In genomic region chr1:24240039-24240691, GRCm38 (mm10) we compare ENCODE assay signal across 15 mouse cellular contexts.
DNase-seq lines count a peak whose midpoint lies in the region.
"Had no signal": no experiment of that assay in that cellular context is flagged by ENCODE, and none has a peak within 500 bp of the region (broad histone marks: within the 10 kb centered on the region; RNA-seq: fewer than 3 reads in every experiment).

No protein-coding gene starts in this region.

- DNase-seq in embryo, embryonic 10 days (ENCODE audit: low spot score): peak; percentile 39
- no peak for DNase-seq in embryo, embryonic 9.5 days (ENCODE audit: extremely low spot score)
- DNase-seq in embryo, embryonic 11 days: peak; percentile 43
- peak; percentile 58 for DNase-seq in forelimb bud, embryonic 11.5 days (ENCODE audit: low read depth, low spot score)
- peak; percentile 95 for DNase-seq in retina, embryonic 14.5 days (ENCODE audit: low spot score)
- DNase-seq in frontal cortex, postnatal 25 days (ENCODE audit: low spot score in 2 of 2): no peak
- no peak for DNase-seq in gastrocnemius, postnatal 10 days
- no peak for DNase-seq in urinary bladder, postnatal 4 days (ENCODE audit: low spot score in 2 of 2)
- DNase-seq: adrenal gland, postnatal 14 days; cerebellum, adult 11 months; cerebellum, postnatal 10 days; heart, postnatal 14 days; kidney, adult 9 months; kidney, postnatal 25 days; liver, postnatal 0 days had no signal

Comparison
In these comparisons a context has a peak if more than half of its experiments do, and no peak if none do; other contexts are left out.
1. DNase-seq: peak in embryo, embryonic 10 days (single experiment), embryo, embryonic 11 days (single experiment), forelimb bud, embryonic 11.5 days (single experiment) and retina, embryonic 14.5 days (single experiment); none in embryo, embryonic 9.5 days (single experiment), frontal cortex, postnatal 25 days (0 of 2), gastrocnemius, postnatal 10 days (single experiment) and urinary bladder, postnatal 4 days (0 of 2).